Mouse (Mus musculus) lung, postnatal 0 days (tissue): ENCODE results near the gene Fanca. TPM values are rescaled to one million over a fixed set of nuclear protein-coding genes. Genes with fewer than 3 reads are reported as not detected.

ENCODE experiments used
- ATAC-seq: fragments of 200-750 bp; cut with Nextera tagmentation; 2 replicates; pipeline ENCODE4 v1.8.0; 2017; ENCODE audit warnings: moderate library complexity
- DNase-seq: peaks from one replicate; pipeline ENCODE4 v3.0.0-alpha.2; 2016; ENCODE audit warnings: low spot score
- H3K27ac ChIP-seq: fragments of 300-500 bp; sonication (generic); 2 replicates; pipeline ENCODE4 v1.5.1; 2014; ENCODE audit warnings: antibody characterized with exemption, mild to moderate bottlenecking, low read length, mixed read lengths
- H3K27me3 ChIP-seq: fragments of 300-500 bp; sonication (generic); replicated peaks from 2 replicates; pipeline ENCODE4 v1.6.1; 2014; ENCODE audit warnings: low read length, mixed read lengths; ENCODE audit not compliant: insufficient read depth
- H3K36me3 ChIP-seq: fragments of 300-500 bp; sonication (generic); 2 replicates; pipeline ENCODE4 v1.6.1; 2014; ENCODE audit warnings: low read length, mixed read lengths; ENCODE audit not compliant: insufficient read depth
- H3K4me1 ChIP-seq: fragments of 300-500 bp; sonication (generic); 2 replicates; pipeline ENCODE4 v1.6.1; 2014; ENCODE audit warnings: antibody characterized with exemption, low read depth, low read length, mixed read lengths; ENCODE audit not compliant: insufficient read depth
- H3K4me2 ChIP-seq: fragments of 300-500 bp; sonication (generic); replicated peaks from 2 replicates; pipeline ENCODE4 v1.6.1; 2014; ENCODE audit warnings: low read depth, mild to moderate bottlenecking, low read length, moderate library complexity, mixed read lengths
- H3K4me3 ChIP-seq: fragments of 300-500 bp; sonication (generic); 2 replicates; pipeline ENCODE4 v1.5.1; 2014; ENCODE audit warnings: low read depth, low read length
- H3K9ac ChIP-seq: fragments of 300-500 bp; sonication (generic); replicated peaks from 2 replicates; pipeline ENCODE4 v1.6.1; 2014; ENCODE audit warnings: low read depth, mild to moderate bottlenecking
- H3K9me3 ChIP-seq: fragments of 300-500 bp; sonication (generic); 2 replicates; pipeline ENCODE4 v1.6.1; 2016; ENCODE audit warnings: low read length, mixed read lengths
- CTCF ChIP-seq: IDR thresholded peaks from 2 replicates; pipeline ENCODE4 v1.5.1; 2016; ENCODE audit warnings: antibody characterized with exemption, mild to moderate bottlenecking
- EP300 ChIP-seq: IDR thresholded peaks from 2 replicates; pipeline ENCODE4 v1.6.1; 2016; ENCODE audit warnings: antibody characterized with exemption, mild to moderate bottlenecking, control low read depth
- WGBS: fragments of 180-500 bp; shearing (Covaris S2); extraction: QIAGEN DNeasy Blood & Tissue Kit; methylation state at CpG from one replicate; pipeline ENCODE4 v1.1.7; 2014; 5-methylcytosine and 5-hydroxymethylcytosine counted together
- polyA plus RNA-seq: library from polyadenylated mRNA; unstranded; fragments of >200 nt; fragmentation: Nextera tagmentation; extraction: Ambion mirVana; gene quantifications from 2 replicates; pipeline ENCODE4 v1.2.1, GENCODE M21; 2015

Fanca gene
- polyA plus RNA-seq: 4.5 and 6.0 TPM in 2 replicates

DNA sequence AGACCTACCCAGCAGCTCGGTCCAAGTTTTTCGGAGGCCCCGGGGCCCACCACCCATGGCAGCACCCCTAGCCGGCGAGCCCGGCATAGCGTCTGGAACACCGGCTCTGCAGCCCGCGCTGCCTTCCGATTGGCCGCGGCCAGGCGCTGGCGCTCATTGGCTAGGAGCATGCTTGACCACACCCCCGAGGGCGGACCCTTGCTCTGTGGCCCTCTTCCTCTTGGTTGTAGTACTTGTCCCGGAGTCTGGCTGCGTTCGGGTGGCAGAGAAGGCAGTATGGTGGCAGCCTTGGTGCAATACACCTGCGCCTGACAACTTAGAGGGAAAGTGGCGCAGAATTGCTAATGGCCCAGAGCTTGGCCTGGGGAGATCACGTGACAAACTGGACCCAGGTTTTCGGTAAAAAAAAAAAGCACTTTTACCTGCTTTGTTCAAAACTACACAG is at the start of gene Fanca:
TSS of gene Fanca (minus strand) at position 110 of the 445 bp plus-strand sequence.
- DNase-seq (peak; percentile 96), ATAC-seq (peak; percentile 100)
- Histone ChIP-seq H3K4me2 (peak within 1 kb of the TSS; percentile 73), H3K4me1 (peaks cover 8% of the 10 kb centered on the region; the same call in 1 of the 2 replicates), H3K9ac (no peak within 1 kb of the TSS), H3K27ac (no peak within 1 kb of the TSS), H3K4me3 (peak within 1 kb of the TSS; percentile 37), H3K36me3 (no peaks in the 10 kb centered on the region), H3K27me3 (no peaks in the 10 kb centered on the region), H3K9me3 (no peaks in the 10 kb centered on the region)
- whole genome bisulfite sequencing: under 1% methylated on average over 24 of the region's 24 CpGs
- TF ChIP-seq EP300 (no peak), CTCF (peak; percentile 51)

DNA sequence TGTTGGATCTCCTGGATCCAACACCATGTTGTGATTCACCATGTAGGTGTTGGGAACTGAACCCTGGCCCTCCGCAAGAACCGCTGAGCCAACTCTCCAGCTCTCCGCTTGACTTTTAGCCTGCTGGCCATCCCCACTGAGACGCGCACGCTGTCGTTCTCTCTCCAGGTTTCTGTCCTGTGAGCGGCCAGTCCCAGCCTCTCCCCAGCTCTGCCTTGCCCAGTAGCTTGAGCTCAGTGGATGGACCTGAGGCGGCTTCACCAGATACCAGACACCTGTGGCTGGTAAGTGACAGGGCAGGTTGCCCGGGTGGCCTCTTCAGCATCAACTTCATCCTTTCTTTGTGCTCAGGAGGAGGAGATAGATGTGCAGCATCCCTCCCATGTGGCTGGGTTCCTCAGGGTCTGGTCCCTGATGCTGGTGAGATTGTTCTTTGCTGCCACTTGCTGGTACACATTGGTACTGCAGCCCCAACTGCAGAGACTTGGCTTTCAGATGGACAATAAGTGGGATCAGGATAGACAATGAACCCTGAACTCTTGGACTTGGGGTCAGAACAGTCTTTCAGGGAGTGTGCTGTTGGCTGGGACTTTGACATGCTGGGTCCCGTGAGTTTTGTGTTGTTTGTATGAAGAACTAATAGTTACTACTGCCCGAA is 42.8 kb upstream of the Fanca start:
- 42% methylated on average over 12 of the region's 12 CpGs for WGBS
- ATAC-seq (peak; percentile 44), DNase-seq (peak; percentile 74)
- TF ChIP-seq CTCF (peak; percentile 97), EP300 (no peak)
- H3K4me1 ChIP-seq: no peaks in the 10 kb centered on the region
- no peak overlapping the region for H3K4me2 ChIP-seq
- no peak overlapping the region for H3K4me3 ChIP-seq
- no peaks in the 10 kb centered on the region for H3K9me3 ChIP-seq
- no peaks in the 10 kb centered on the region for H3K36me3 ChIP-seq
- no peaks in the 10 kb centered on the region for H3K27me3 ChIP-seq
- no peak overlapping the region for H3K9ac ChIP-seq
- H3K27ac ChIP-seq: no peak overlapping the region

- Histone ChIP-seq H3K4me1 (no peaks in the 10 kb centered on the region), H3K27me3 (no peaks in the 10 kb centered on the region), H3K9me3 (no peaks in the 10 kb centered on the region), H3K4me2 (no peak overlapping the region), H3K4me3 (no peak overlapping the region), H3K9ac (no peak overlapping the region), H3K36me3 (no peaks in the 10 kb centered on the region), H3K27ac (no peak overlapping the region)
- TF ChIP-seq CTCF (no peak), EP300 (no peak)
- ATAC-seq: no peak
- no peak for DNase-seq
- 34% methylated on average over 11 of the region's 11 CpGs for WGBS
These were observed 34.8 kb upstream of the Fanca start for GRCm38 (mm10) chr8:123353216-123353615.

GRCm38 (mm10) chr8:123352786-123353185 is 34.4 kb upstream of the Fanca start:
- DNase-seq: peak; percentile 72
- Histone ChIP-seq H3K9me3 (no peaks in the 10 kb centered on the region), H3K36me3 (no peaks in the 10 kb centered on the region), H3K27me3 (no peaks in the 10 kb centered on the region), H3K4me3 (no peak overlapping the region), H3K9ac (no peak overlapping the region), H3K4me1 (no peaks in the 10 kb centered on the region), H3K27ac (no peak overlapping the region), H3K4me2 (no peak overlapping the region)
- TF ChIP-seq EP300 (no peak), CTCF (peak; percentile 83)
- 50% methylated on average over 13 of the region's 13 CpGs for WGBS
- peak; percentile 58 for ATAC-seq

GRCm38 (mm10) chr8:123352118-123352517 is 33.7 kb upstream of the Fanca start:
- H3K36me3 ChIP-seq: no peaks in the 10 kb centered on the region
- TF ChIP-seq CTCF (no peak), EP300 (no peak)
- no peak overlapping the region for H3K27ac ChIP-seq
- ATAC-seq: no peak
- no peak overlapping the region for H3K4me3 ChIP-seq
- H3K4me1 ChIP-seq: no peaks in the 10 kb centered on the region
- no peak overlapping the region for H3K4me2 ChIP-seq
- H3K9ac ChIP-seq: no peak overlapping the region
- no peak for DNase-seq
- WGBS: 74% methylated on average over 12 of the region's 12 CpGs
- H3K27me3 ChIP-seq: no peaks in the 10 kb centered on the region
- no peaks in the 10 kb centered on the region for H3K9me3 ChIP-seq

DNA sequence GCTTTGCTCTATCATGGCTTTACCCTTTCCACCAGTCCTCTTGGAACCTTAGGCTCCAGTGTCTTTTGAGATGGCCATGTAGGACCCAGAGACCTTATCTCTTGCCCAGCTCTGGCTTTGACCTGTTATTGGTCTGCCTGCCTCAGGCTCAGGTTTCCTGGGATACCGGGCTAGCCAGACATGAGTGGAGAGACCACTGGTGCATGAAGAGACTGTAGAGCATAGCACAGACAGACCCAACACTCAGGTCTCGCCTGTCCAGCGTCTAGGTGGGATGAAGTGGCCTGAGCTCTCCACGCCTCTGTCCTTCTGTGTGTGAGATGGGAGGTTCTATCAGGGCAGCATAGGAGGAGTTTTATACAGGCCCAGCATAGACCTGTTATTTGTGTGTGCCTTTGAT is 30.7 kb upstream of the Fanca start:
- no peak overlapping the region for H3K27ac ChIP-seq
- no peaks in the 10 kb centered on the region for H3K27me3 ChIP-seq
- no peaks in the 10 kb centered on the region for H3K36me3 ChIP-seq
- no peaks in the 10 kb centered on the region for H3K9me3 ChIP-seq
- H3K4me2 ChIP-seq: no peak overlapping the region
- WGBS: 68% methylated on average over 4 of the region's 4 CpGs
- no peak for TF ChIP-seq CTCF
- TF ChIP-seq EP300: no peak
- ATAC-seq: no peak
- no peak overlapping the region for H3K9ac ChIP-seq
- DNase-seq: no peak
- H3K4me1 ChIP-seq: no peaks in the 10 kb centered on the region
- H3K4me3 ChIP-seq: no peak overlapping the region
